Mouse (Mus musculus) forebrain, embryonic 16.5 days (tissue): ENCODE data around the gene Rnf26. TPM values are rescaled to one million over a fixed set of nuclear protein-coding genes. Genes with fewer than 3 reads are reported as not detected.

Experiments
- ATAC-seq: fragments of 200-750 bp; cut with Nextera tagmentation; 2 replicates; pipeline ENCODE4 v1.8.0; 2017; ENCODE audit warnings: mild to moderate bottlenecking, moderate library complexity
- H3K27ac ChIP-seq: fragments of 300-500 bp; sonication (generic); 2 replicates; pipeline ENCODE4 v1.5.1; 2014; ENCODE audit warnings: low read length, control low read depth
- H3K27me3 ChIP-seq: fragments of 300-500 bp; sonication (generic); replicated peaks from 2 replicates; pipeline ENCODE4 v1.6.1; 2014; ENCODE audit warnings: low read length; ENCODE audit not compliant: control insufficient read depth, insufficient read depth
- H3K36me3 ChIP-seq: fragments of 300-500 bp; sonication (generic); 2 replicates; pipeline ENCODE4 v1.6.1; 2014; ENCODE audit not compliant: control insufficient read depth, insufficient read depth
- H3K4me1 ChIP-seq: fragments of 300-500 bp; sonication (generic); replicated peaks from 2 replicates; pipeline ENCODE4 v1.6.1; 2014; ENCODE audit warnings: low read length; ENCODE audit not compliant: control insufficient read depth, insufficient read depth
- H3K4me2 ChIP-seq: fragments of 300-500 bp; sonication (generic); 2 replicates; pipeline ENCODE4 v1.6.1; 2014; ENCODE audit warnings: mild to moderate bottlenecking, low read length, control low read depth
- H3K4me3 ChIP-seq: fragments of 300-500 bp; sonication (generic); replicated peaks from 2 replicates; pipeline ENCODE4 v1.5.1; 2014; ENCODE audit warnings: mild to moderate bottlenecking, low read length, control low read depth
- H3K9ac ChIP-seq: fragments of 300-500 bp; sonication (generic); replicated peaks from 2 replicates; pipeline ENCODE4 v1.6.1; 2014; ENCODE audit warnings: low read depth, low read length, control low read depth
- H3K9me3 ChIP-seq: fragments of 300-500 bp; sonication (generic); 2 replicates; pipeline ENCODE4 v1.6.1; 2016; ENCODE audit warnings: low read length; ENCODE audit not compliant: control insufficient read depth
- WGBS: fragments of 180-500 bp; shearing (Covaris S2); extraction: QIAGEN DNeasy Blood & Tissue Kit; methylation state at CpG from one replicate; pipeline ENCODE4 v1.1.7; 2014; 5-methylcytosine and 5-hydroxymethylcytosine counted together
- polyA plus RNA-seq: library from polyadenylated mRNA; unstranded; fragments of >200 nt; fragmentation: Nextera tagmentation; extraction: Ambion mirVana; gene quantifications from 2 replicates; pipeline ENCODE4 v1.2.1, GENCODE M21; 2015

Gene Rnf26
- polyA plus RNA-seq, 1 experiment from 2014 or later, result 33.4 TPM

DNA sequence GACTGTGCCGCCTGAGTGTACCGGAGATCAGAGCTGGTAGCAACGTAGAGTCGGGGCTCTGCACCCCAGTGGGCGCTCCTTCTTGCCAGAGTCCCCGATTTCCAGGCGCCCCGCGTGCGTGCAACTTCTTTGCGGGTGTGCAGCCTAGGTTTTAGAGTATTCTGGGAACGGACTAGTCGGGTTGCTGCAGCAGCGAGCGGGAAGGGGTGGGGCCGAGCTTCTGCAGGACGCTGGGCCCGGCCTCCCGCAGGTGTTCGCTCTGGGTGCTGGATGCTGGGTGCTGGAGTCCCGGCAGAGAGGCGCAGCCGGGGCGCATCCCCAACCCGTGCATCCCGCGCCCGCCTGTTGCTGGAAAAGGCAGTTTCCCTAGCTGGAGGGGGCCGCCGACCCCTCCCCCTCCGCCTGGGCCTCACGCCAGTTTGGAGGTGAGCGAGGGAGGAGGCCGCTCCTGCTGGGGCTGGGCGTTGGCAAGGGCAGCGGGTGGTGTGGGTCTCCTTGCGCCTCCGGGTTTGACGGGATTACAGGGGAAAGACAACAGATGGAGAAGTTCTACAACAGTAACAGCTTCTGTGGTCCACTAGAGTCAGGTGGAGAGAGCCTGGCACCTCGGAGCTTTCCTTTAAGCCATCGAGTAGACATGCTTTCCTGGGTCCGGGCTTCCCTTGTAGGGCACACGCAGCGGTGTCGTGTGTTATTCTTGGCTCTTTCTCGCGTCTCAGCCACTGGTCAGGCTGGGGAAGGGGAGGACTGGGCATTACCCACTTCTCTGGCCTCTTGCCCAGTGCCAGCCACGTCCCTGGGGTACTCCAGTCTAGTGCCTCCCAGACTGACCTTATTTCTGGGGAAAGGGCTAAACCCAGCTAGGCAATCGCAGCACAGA is 21.8 kb upstream of the Rnf26 start:
- WGBS, result under 1% methylated on average over 49 of the region's 49 CpGs
- Histone ChIP-seq H3K9me3 (no peaks in the 10 kb centered on the region), H3K4me1 (peaks cover 29% of the 10 kb centered on the region), H3K4me2 (peak overlapping the region; percentile 75), H3K36me3 (no peaks in the 10 kb centered on the region; the same call in 1 of the 2 replicates), H3K27ac (no peak overlapping the region), H3K27me3 (0 out of 2 replicates have a peak, but pooled peaks cover 5% of the 10 kb centered on the region), H3K9ac (peak overlapping the region; percentile 33), H3K4me3 (peak overlapping the region; percentile 39)
- peak; percentile 49 for ATAC-seq

DNA sequence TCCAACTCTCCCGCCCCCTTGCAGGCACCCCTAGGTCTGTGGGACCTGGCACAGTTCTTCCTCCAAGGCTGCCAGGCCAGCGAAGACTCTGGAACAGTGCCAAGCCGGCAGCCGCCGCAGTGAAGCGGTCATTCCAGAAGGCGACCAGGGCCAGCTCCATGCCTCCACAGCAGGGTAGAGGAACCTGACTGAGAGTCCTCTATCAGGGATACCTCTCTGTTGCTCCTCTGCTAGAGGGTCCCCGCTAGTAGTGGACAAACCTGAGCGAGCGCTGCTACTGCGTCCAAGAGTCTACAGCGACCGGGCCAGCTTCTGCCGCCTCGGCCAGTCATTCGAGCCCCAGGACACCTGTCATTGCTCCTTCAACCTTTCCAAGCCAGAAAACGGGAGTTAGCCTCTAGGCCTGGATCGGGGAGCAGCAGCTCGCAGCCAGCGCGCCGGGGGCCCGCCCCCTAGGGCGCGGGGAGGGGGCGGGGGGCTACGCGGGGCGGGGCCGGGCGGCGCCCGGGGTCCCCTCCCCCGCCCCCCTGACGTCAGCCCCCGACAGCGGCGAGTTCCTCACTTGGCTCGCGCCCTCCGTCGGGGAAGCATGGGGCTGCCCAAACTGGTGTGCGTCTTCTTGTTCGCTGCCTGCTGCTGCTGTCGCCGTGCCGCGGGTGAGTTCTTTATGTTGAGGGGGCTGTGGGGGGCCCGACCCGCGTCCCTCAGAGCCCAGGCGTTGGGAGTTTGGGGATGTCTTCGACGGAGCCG is 21.0 kb upstream of the Rnf26 start, which contains the start of gene Mcam:
TSS of gene Mcam (plus strand) at position 369 of the 750 bp plus-strand sequence.
- WGBS, result 1% methylated on average over 50 of the region's 55 CpGs
- Histone ChIP-seq H3K9ac (peak within 1 kb of the TSS; percentile 33), H3K27me3 (peaks cover 5% of the 10 kb centered on the region; the same call in 1 of the 2 replicates), H3K4me3 (peak within 1 kb of the TSS; percentile 39), H3K9me3 (no peaks in the 10 kb centered on the region), H3K4me1 (peaks cover 35% of the 10 kb centered on the region), H3K4me2 (peak within 1 kb of the TSS; percentile 75), H3K36me3 (no peaks in the 10 kb centered on the region), H3K27ac (no peak within 1 kb of the TSS)
- peak; percentile 54 for ATAC-seq

DNA sequence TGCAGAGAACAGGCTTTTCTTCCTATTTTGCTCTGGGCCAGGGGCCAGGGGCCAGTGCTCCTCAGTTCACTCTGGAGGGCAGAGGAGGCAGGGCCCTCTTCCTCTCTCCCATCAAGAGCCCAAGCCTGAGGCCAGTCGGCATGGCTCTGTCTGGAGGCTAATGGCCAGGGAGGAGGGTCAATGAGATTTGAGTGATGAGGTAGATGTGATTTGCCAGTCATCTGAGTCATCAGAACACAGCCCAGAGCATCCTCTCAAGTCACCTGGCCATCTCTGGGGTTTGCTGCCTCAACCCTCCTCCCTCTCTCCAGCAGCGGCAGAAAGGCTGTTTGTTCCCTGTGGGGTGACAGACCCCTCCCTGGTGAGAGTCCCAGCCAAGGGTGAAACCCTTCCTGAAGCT is 20.0 kb upstream of the Rnf26 start:
- Histone ChIP-seq H3K9me3 (no peaks in the 10 kb centered on the region), H3K27me3 (peaks cover 7% of the 10 kb centered on the region), H3K36me3 (no peaks in the 10 kb centered on the region), H3K9ac (0 out of 2 replicates have a peak overlapping the region, but pooled peaks have one; percentile 9), H3K4me1 (peaks cover 35% of the 10 kb centered on the region), H3K27ac (no peak overlapping the region), H3K4me2 (no peak overlapping the region), H3K4me3 (no peak overlapping the region)
- no peak for ATAC-seq
- 17% methylated on average over 2 of the region's 2 CpGs for WGBS

DNA sequence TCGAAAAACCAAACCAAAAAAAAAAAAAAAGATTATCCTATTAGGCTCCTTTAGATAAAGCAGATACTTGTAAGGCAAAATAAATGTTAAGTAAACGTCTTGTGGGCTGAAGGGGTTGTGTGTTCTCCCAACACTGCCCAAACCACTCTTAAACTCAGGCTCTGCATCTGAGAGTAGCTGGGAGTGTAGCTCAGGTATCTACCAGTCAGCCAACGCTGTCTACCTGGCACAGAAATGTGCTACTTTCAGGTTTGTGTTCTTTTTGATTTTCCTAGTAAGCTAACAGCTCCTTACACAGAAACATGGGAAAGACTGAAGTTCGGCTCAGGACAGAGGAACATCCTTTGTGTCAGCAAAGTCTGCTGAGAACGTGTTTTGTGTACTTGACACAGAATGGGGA is 18.9 kb upstream of the Rnf26 start:
- H3K4me1 ChIP-seq, result peaks cover 35% of the 10 kb centered on the region
- no peak overlapping the region for H3K9ac ChIP-seq
- no peak overlapping the region for H3K27ac ChIP-seq
- no peak overlapping the region for H3K4me3 ChIP-seq
- H3K4me2 ChIP-seq, result no peak overlapping the region
- WGBS, result 65% methylated on average over 5 of the region's 5 CpGs
- H3K36me3 ChIP-seq, result no peaks in the 10 kb centered on the region
- no peak for ATAC-seq
- no peaks in the 10 kb centered on the region for H3K9me3 ChIP-seq
- peaks cover 7% of the 10 kb centered on the region for H3K27me3 ChIP-seq

DNA sequence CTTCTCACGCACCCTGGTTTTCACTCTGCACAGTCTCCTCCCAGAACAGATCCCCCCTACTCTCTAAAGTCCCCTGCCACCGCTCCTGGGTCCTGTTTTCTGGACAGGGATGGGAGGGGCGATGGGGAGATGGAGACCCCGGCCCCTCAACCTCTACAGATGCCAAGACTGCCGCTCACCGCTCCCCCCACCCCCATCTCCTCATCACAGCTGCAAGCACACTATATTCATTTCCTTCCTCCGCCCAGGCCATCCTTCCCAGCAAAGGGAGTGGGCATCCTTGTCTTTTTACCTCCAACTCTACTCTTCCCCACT is 17.9 kb upstream of the Rnf26 start:
- no peak for ATAC-seq
- H3K4me1 ChIP-seq, result peaks cover 38% of the 10 kb centered on the region
- H3K9ac ChIP-seq, result no peak overlapping the region
- no peaks in the 10 kb centered on the region for H3K9me3 ChIP-seq
- 0 out of 2 replicates have a peak overlapping the region, but pooled peaks have one; percentile 29 for H3K27ac ChIP-seq
- peaks cover 7% of the 10 kb centered on the region for H3K27me3 ChIP-seq
- 44% methylated on average over 7 of the region's 7 CpGs for WGBS
- H3K4me2 ChIP-seq, result no peak overlapping the region
- H3K36me3 ChIP-seq, result no peaks in the 10 kb centered on the region
- H3K4me3 ChIP-seq, result no peak overlapping the region

DNA sequence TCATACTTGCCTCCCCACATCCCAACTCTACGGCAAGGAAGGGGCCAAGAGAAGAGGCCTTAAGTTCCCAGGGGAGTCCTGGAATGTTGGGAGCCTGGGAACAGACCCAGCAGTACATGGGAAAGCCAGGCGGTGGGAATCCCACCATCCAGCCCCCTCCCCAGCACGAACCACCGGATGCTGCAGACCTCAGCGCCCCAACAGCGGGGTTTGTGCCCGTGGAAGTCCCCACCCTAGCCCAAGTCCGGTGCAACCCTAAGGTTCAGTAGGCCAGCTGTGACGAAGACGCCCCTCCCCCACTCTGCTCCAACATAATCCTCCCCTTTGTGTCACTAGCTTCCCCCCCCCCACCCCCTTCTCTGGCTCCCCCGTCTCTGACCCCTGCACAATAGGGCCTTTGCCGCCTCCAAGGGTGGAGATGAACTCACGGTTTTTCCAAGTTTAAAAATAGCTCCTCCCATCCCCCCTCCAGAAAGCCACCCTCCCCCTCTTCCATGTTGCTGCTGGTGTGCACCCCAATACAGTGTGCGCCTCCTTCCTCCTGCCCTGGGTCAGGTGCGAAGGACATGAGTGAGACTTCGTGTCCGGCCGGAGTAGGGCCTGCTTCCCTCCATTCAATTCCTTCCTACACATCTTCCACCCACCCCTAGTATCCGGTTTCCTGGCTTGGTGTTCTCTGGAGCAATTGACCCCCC is 17.4 kb upstream of the Rnf26 start:
- Histone ChIP-seq H3K4me3 (no peak overlapping the region), H3K27me3 (peaks cover 7% of the 10 kb centered on the region), H3K4me1 (peaks cover 37% of the 10 kb centered on the region), H3K36me3 (no peaks in the 10 kb centered on the region), H3K9me3 (no peaks in the 10 kb centered on the region), H3K4me2 (peak overlapping the region; percentile 66), H3K27ac (no peak overlapping the region), H3K9ac (peak overlapping the region; percentile 57)
- ATAC-seq, result no peak
- whole genome bisulfite sequencing, result 13% methylated on average over 19 of the region's 19 CpGs

DNA sequence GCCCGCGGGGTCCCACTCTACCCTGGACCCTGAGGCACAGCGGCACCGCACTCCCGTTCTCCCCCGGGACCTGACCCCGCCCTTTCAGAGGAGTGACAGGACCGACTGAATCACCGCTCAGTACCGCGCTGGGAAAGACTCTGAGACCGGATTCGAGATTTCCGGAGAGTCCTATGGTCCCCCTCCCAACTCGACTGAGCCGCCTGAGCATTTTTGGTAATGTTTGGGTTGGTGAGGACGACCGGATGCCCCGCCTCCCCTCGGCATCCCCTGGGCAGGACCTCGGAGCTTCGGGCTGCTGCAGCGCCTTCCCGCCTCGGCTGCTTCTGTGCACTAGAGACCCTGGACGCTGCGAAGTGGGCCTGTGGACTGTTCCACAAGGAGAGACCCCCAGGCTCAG is 16.7 kb upstream of the Rnf26 start:
- Histone ChIP-seq H3K9me3 (no peaks in the 10 kb centered on the region), H3K4me1 (peaks cover 33% of the 10 kb centered on the region), H3K27ac (peak overlapping the region; percentile 13; the same call in 1 of the 2 replicates), H3K36me3 (no peaks in the 10 kb centered on the region), H3K27me3 (peaks cover 7% of the 10 kb centered on the region), H3K4me3 (peak overlapping the region; percentile 36), H3K4me2 (peak overlapping the region; percentile 66), H3K9ac (peak overlapping the region; percentile 57)
- WGBS, result under 1% methylated on average over 27 of the region's 27 CpGs
- 0 out of 2 replicates have a peak, but pooled peaks have one; percentile 11 for ATAC-seq

DNA sequence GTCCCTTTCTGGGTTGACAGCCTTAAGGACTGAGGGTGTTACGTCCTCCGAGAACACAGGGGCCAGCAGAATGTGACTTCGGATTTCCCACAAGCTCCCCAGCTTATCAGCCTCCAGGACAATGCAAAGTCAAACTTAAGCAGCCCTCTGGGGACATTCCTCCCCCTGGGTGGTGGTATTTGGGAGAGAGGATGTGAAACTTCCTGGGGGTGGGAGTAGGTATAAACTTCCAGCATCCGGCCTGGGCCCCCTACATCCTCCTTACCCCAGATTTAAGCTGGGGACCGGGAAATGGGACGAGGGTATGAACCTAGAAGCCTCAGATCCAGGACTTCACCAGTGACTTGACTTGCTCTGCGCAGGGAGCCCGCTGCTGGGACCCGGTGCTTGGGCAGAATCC is 16.3 kb upstream of the Rnf26 start:
- Histone ChIP-seq H3K4me1 (peaks cover 29% of the 10 kb centered on the region), H3K27me3 (peaks cover 7% of the 10 kb centered on the region), H3K9ac (peak overlapping the region; percentile 57), H3K36me3 (no peaks in the 10 kb centered on the region), H3K27ac (no peak overlapping the region; the same call in none of the 2 replicates), H3K9me3 (no peaks in the 10 kb centered on the region), H3K4me3 (peak overlapping the region; percentile 36), H3K4me2 (peak overlapping the region; percentile 66)
- no peak for ATAC-seq
- WGBS, result 15% methylated on average over 9 of the region's 9 CpGs

DNA sequence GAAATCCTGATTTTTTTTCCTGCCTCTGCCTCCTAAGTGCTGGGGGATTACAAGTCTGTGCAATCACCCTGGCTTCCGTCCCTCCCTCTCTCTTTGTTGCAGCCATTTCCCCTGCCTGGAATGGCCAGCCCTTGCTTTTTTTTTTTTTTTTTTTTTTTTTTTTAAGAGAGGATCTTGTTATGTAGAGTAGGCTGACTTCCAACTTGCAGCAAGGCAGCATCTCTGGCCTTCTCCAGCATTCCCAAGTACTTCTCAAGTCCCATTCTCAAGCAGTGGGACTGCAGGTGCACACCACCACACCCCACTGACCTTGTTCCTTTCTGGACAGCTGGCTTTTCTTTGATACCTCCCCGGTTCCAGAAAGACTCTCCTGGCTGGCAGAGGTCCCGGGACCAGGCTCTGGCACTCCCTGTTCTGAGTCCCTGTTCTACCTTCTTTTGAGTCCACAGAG is 14.1 kb upstream of the Rnf26 start:
- Histone ChIP-seq H3K27ac (no peak overlapping the region), H3K4me3 (no peak overlapping the region), H3K27me3 (peaks cover 2% of the 10 kb centered on the region), H3K4me1 (peaks cover 20% of the 10 kb centered on the region), H3K36me3 (no peaks in the 10 kb centered on the region), H3K9me3 (no peaks in the 10 kb centered on the region), H3K4me2 (no peak overlapping the region), H3K9ac (no peak overlapping the region)
- 33% methylated on average over 3 of the region's 3 CpGs for WGBS
- no peak for ATAC-seq
